Mouse (Mus musculus) heart, embryonic 13.5 days (tissue): Measurements from ENCODE around the gene Xlr4a. TPM values are rescaled to one million over a fixed set of nuclear protein-coding genes. Genes with fewer than 3 reads are reported as not detected.
"Not testable (repeated sequence)": the region's sequence is repeated elsewhere in the genome, so short reads cannot be mapped to it uniquely, and the experiment has no call there.

Experiments
- ATAC-seq: fragments of 200-750 bp; cut with Nextera tagmentation; 2 replicates; pipeline ENCODE4 v1.8.0; 2017; ENCODE audit warnings: moderate TSS enrichment; ENCODE audit not compliant: insufficient number of reproducible peaks, low FRiP score, low TSS enrichment; ENCODE audit errors: extremely low read depth
- H3K27ac ChIP-seq: fragments of 300-500 bp; sonication (generic); replicated peaks from 2 replicates; pipeline ENCODE4 v1.5.1; 2015; ENCODE audit warnings: moderate library complexity, mild to moderate bottlenecking, inconsistent platforms
- H3K27me3 ChIP-seq: fragments of 300-500 bp; sonication (generic); replicated peaks from 2 replicates; pipeline ENCODE4 v1.6.1; 2015; ENCODE audit warnings: mild to moderate bottlenecking, inconsistent platforms
- H3K36me3 ChIP-seq: fragments of 300-500 bp; sonication (generic); 2 replicates; pipeline ENCODE4 v1.6.1; 2015; ENCODE audit warnings: mild to moderate bottlenecking, inconsistent platforms
- H3K4me1 ChIP-seq: fragments of 300-500 bp; sonication (generic); 2 replicates; pipeline ENCODE4 v1.6.1; 2015; ENCODE audit warnings: inconsistent platforms
- H3K4me2 ChIP-seq: fragments of 300-500 bp; sonication (generic); 2 replicates; pipeline ENCODE4 v1.6.1; 2015; ENCODE audit warnings: inconsistent platforms, mild to moderate bottlenecking, moderate library complexity
- H3K4me3 ChIP-seq: fragments of 300-500 bp; sonication (generic); 2 replicates; pipeline ENCODE4 v1.5.1; 2015; ENCODE audit warnings: moderate library complexity, mild to moderate bottlenecking, inconsistent platforms
- H3K9ac ChIP-seq: fragments of 300-500 bp; sonication (generic); 2 replicates; pipeline ENCODE4 v1.6.1; 2015; ENCODE audit warnings: inconsistent platforms, mild to moderate bottlenecking, moderate library complexity
- H3K9me3 ChIP-seq: fragments of 300-500 bp; sonication (generic); 2 replicates; pipeline ENCODE4 v1.6.1; 2016; ENCODE audit warnings: inconsistent platforms
- WGBS: fragments of 180-500 bp; shearing (Covaris S2); methylation state at CpG from one replicate; pipeline ENCODE4 v1.1.7; 2015; ENCODE audit warnings: mixed read lengths; 5-methylcytosine and 5-hydroxymethylcytosine counted together
- polyA plus RNA-seq: library from polyadenylated mRNA; unstranded; fragments of >200 nt; fragmentation: Nextera tagmentation; extraction: Ambion mirVana; gene quantifications from 2 replicates; pipeline ENCODE4 v1.2.1, GENCODE M21; 2015

Gene Xlr4a
- 0.44 and 0.78 TPM in 2 replicates for polyA plus RNA-seq

- H3K36me3 ChIP-seq, H3K27ac ChIP-seq, H3K9me3 ChIP-seq, H3K9ac ChIP-seq, ATAC-seq, H3K4me1 ChIP-seq, H3K4me2 ChIP-seq, H3K27me3 ChIP-seq, H3K4me3 ChIP-seq: not testable (repeated sequence)
- 72% methylated on average over 19 of the region's 19 CpGs for WGBS
Measured at GRCm38 (mm10) chrX:73082267-73083055, at the start of gene Xlr4a. Gene Xlr4a, minus strand, starts transcription at chrX:73082478.

GRCm38 (mm10) chrX:73122859-73123829 is 40.9 kb upstream of the Xlr4a start:
- H3K4me1 ChIP-seq, ATAC-seq, H3K4me3 ChIP-seq, H3K27me3 ChIP-seq, H3K9me3 ChIP-seq, H3K27ac ChIP-seq, H3K36me3 ChIP-seq, H3K4me2 ChIP-seq, H3K9ac ChIP-seq: not testable (repeated sequence)
- no CpG with 5 or more reads among the region's 12 CpGs for WGBS

GRCm38 (mm10) chrX:73116747-73117146 is 34.5 kb upstream of the Xlr4a start, which contains the start of gene Gm14685:
Gene Gm14685, plus strand, starts transcription at chrX:73117047.
- WGBS = no CpG with 5 or more reads among the region's 7 CpGs
- not testable (repeated sequence) for ATAC-seq, H3K9ac ChIP-seq, H3K36me3 ChIP-seq, H3K27me3 ChIP-seq, H3K4me1 ChIP-seq, H3K4me2 ChIP-seq, H3K9me3 ChIP-seq, H3K27ac ChIP-seq, H3K4me3 ChIP-seq

GRCm38 (mm10) chrX:73096941-73097508 is 14.7 kb upstream of the Xlr4a start, which contains the start of gene Xlr3a:
Gene Xlr3a, minus strand, starts transcription at chrX:73097095.
- not testable (repeated sequence) for H3K9ac ChIP-seq, H3K4me3 ChIP-seq, H3K4me2 ChIP-seq, H3K36me3 ChIP-seq, H3K27ac ChIP-seq, H3K27me3 ChIP-seq, H3K4me1 ChIP-seq, ATAC-seq, H3K9me3 ChIP-seq
- 75% methylated on average over 12 of the region's 13 CpGs for WGBS

- 80% methylated on average over 1 of the region's 5 CpGs for WGBS
- H3K27ac ChIP-seq, H3K36me3 ChIP-seq, H3K4me1 ChIP-seq, H3K4me2 ChIP-seq, ATAC-seq, H3K4me3 ChIP-seq, H3K9me3 ChIP-seq, H3K9ac ChIP-seq: not testable (repeated sequence)
- peaks cover 20% of the 10 kb centered on the region for H3K27me3 ChIP-seq
Measured at GRCm38 (mm10) chrX:73066765-73067312, 15.4 kb downstream of the Xlr4a start.

- WGBS = 26% methylated on average over 7 of the region's 7 CpGs
- Histone ChIP-seq H3K9me3 (no peaks in the 10 kb centered on the region), H3K4me2 (peak within 1 kb of the TSS; percentile 59), H3K9ac (no peak within 1 kb of the TSS), H3K27me3 (peaks cover 20% of the 10 kb centered on the region), H3K4me3 (peak within 1 kb of the TSS; percentile 24), H3K27ac (no peak within 1 kb of the TSS), H3K36me3 (no peaks in the 10 kb centered on the region), H3K4me1 (no peaks in the 10 kb centered on the region)
- no peak for ATAC-seq
Measured at GRCm38 (mm10) chrX:73064415-73064793, 17.9 kb downstream of the Xlr4a start, which contains the start of gene Pnma3. Gene Pnma3, plus strand, starts transcription at chrX:73064787.

GRCm38 (mm10) chrX:73063512-73064414 is 18.5 kb downstream of the Xlr4a start:
- Histone ChIP-seq H3K36me3 (no peaks in the 10 kb centered on the region), H3K4me3 (peak overlapping the region; percentile 24), H3K9ac (no peak overlapping the region), H3K27ac (no peak overlapping the region), H3K27me3 (peaks cover 20% of the 10 kb centered on the region), H3K4me1 (no peaks in the 10 kb centered on the region), H3K4me2 (peak overlapping the region; percentile 59), H3K9me3 (no peaks in the 10 kb centered on the region)
- 31% methylated on average over 24 of the region's 24 CpGs for WGBS
- ATAC-seq = no peak

GRCm38 (mm10) chrX:73062323-73062722 is 20.0 kb downstream of the Xlr4a start:
- no peaks in the 10 kb centered on the region for H3K4me1 ChIP-seq
- H3K9me3 ChIP-seq = no peaks in the 10 kb centered on the region
- no peak for ATAC-seq
- no peak overlapping the region for H3K27ac ChIP-seq
- H3K27me3 ChIP-seq = peaks cover 20% of the 10 kb centered on the region
- H3K36me3 ChIP-seq = no peaks in the 10 kb centered on the region
- H3K4me3 ChIP-seq = no peak overlapping the region
- WGBS = 44% methylated on average over 5 of the region's 5 CpGs
- no peak overlapping the region for H3K4me2 ChIP-seq
- no peak overlapping the region for H3K9ac ChIP-seq

- WGBS = 75% methylated on average over 1 of the region's 1 CpGs
- Histone ChIP-seq H3K36me3 (no peaks in the 10 kb centered on the region), H3K4me2 (no peak overlapping the region), H3K27me3 (peaks cover 20% of the 10 kb centered on the region), H3K9me3 (no peaks in the 10 kb centered on the region), H3K4me1 (no peaks in the 10 kb centered on the region), H3K27ac (no peak overlapping the region), H3K9ac (no peak overlapping the region), H3K4me3 (no peak overlapping the region)
- no peak for ATAC-seq
Measured at GRCm38 (mm10) chrX:73061528-73061927, 20.8 kb downstream of the Xlr4a start.

- Histone ChIP-seq H3K9me3 (no peaks in the 10 kb centered on the region), H3K4me2 (peak overlapping the region; percentile 48), H3K9ac (no peak overlapping the region), H3K27me3 (no peaks in the 10 kb centered on the region), H3K36me3 (no peaks in the 10 kb centered on the region), H3K4me1 (no peaks in the 10 kb centered on the region), H3K4me3 (peak overlapping the region; percentile 27), H3K27ac (no peak overlapping the region)
- 15% methylated on average over 14 of the region's 14 CpGs for WGBS
- ATAC-seq = peak; percentile 37; the same call in 1 of the 2 replicates
Measured at GRCm38 (mm10) chrX:73053860-73054563, 28.3 kb downstream of the Xlr4a start.
